Mouse (Mus musculus) cortical plate, adult 2 months (tissue): ENCODE results near the gene Cuedc1. TPM values are rescaled to one million over a fixed set of nuclear protein-coding genes. Genes with fewer than 3 reads are reported as not detected.

Experiments
- H3K27ac ChIP-seq: fragments of 200-500 bp; 2 replicates; pipeline ENCODE4 v1.5.1; 2012; ENCODE audit warnings: low read length, control low read depth, inconsistent platforms; ENCODE audit not compliant: insufficient read depth
- H3K4me1 ChIP-seq: fragments of 200-500 bp; 2 replicates; pipeline ENCODE4 v1.6.1; 2011; ENCODE audit warnings: low read length; ENCODE audit not compliant: control insufficient read depth, insufficient read depth
- H3K4me3 ChIP-seq: fragments of 200-500 bp; 2 replicates; pipeline ENCODE4 v1.5.1; 2011; ENCODE audit warnings: mild to moderate bottlenecking, low read length, control low read depth; ENCODE audit not compliant: insufficient read depth
- CTCF ChIP-seq: fragments of 200-500 bp; IDR thresholded peaks from 2 replicates; pipeline ENCODE4 v1.5.1; 2011; ENCODE audit warnings: mild to moderate bottlenecking, control low read depth, low read length; ENCODE audit not compliant: insufficient read depth; ENCODE audit errors: extremely low read depth
- POLR2A ChIP-seq: fragments of 200-500 bp; IDR thresholded peaks from 2 replicates; pipeline ENCODE4 v1.6.1; 2011; ENCODE audit warnings: mild to moderate bottlenecking, low read length, control low read depth; ENCODE audit not compliant: insufficient read depth; ENCODE audit errors: extremely low read depth
- polyA plus RNA-seq: library from polyadenylated mRNA; depleted of rRNA; stranded (reverse); fragments of >200 nt; gene quantifications from 2 replicates; pipeline ENCODE4 v1.2.3, GENCODE M21; 2012

Cuedc1 gene
- polyA plus RNA-seq, 1 experiment = 22.3 TPM

- Histone ChIP-seq H3K27ac (no peak overlapping the region), H3K4me3 (no peak overlapping the region), H3K4me1 (peaks cover 5% of the 10 kb centered on the region)
- TF ChIP-seq CTCF = no peak
- TF ChIP-seq POLR2A = no peak
These were observed 21.5 kb upstream of the Cuedc1 start for GRCm38 (mm10) chr11:88076394-88076793.

GRCm38 (mm10) chr11:88083699-88084098 is 14.2 kb upstream of the Cuedc1 start:
- TF ChIP-seq POLR2A = no peak
- TF ChIP-seq CTCF = no peak

GRCm38 (mm10) chr11:88086737-88087627 is 10.9 kb upstream of the Cuedc1 start:
- H3K27ac ChIP-seq = 0 out of 2 replicates have a peak overlapping the region, but pooled peaks have one; percentile 5
- TF ChIP-seq CTCF (no peak), POLR2A (peak; percentile 43; the same call in 1 of the 2 replicates)
- peak overlapping the region; percentile 27 for H3K4me3 ChIP-seq
- H3K4me1 ChIP-seq = no peaks in the 10 kb centered on the region

More at GRCm38 (mm10) chr11:88083699-88084098, 14.2 kb upstream of the Cuedc1 start:
- no peak overlapping the region for H3K4me3 ChIP-seq
- no peak overlapping the region for H3K27ac ChIP-seq
- H3K4me1 ChIP-seq = no peaks in the 10 kb centered on the region

GRCm38 (mm10) chr11:88089150-88089549 is 8.7 kb upstream of the Cuedc1 start:
- Histone ChIP-seq H3K4me1 (no peaks in the 10 kb centered on the region), H3K4me3 (no peak overlapping the region)
- TF ChIP-seq POLR2A (no peak), CTCF (no peak)

GRCm38 (mm10) chr11:88090293-88090692 is 7.6 kb upstream of the Cuedc1 start:
- no peak overlapping the region for H3K27ac ChIP-seq
- TF ChIP-seq CTCF (no peak), POLR2A (no peak)
- H3K4me1 ChIP-seq = no peaks in the 10 kb centered on the region

More at GRCm38 (mm10) chr11:88089150-88089549, 8.7 kb upstream of the Cuedc1 start:
- no peak overlapping the region for H3K27ac ChIP-seq

GRCm38 (mm10) chr11:88091949-88092348 is 5.9 kb upstream of the Cuedc1 start:
- Histone ChIP-seq H3K4me3 (no peak overlapping the region), H3K4me1 (no peaks in the 10 kb centered on the region)
- TF ChIP-seq POLR2A = no peak
- no peak for TF ChIP-seq CTCF

More at GRCm38 (mm10) chr11:88090293-88090692, 7.6 kb upstream of the Cuedc1 start:
- H3K4me3 ChIP-seq = no peak overlapping the region

GRCm38 (mm10) chr11:88097173-88097572 is 685 bp upstream of the Cuedc1 start:
- Histone ChIP-seq H3K27ac (no peak overlapping the region), H3K4me1 (no peaks in the 10 kb centered on the region), H3K4me3 (no peak overlapping the region)
- TF ChIP-seq CTCF = no peak
- 0 out of 2 replicates have a peak, but pooled peaks have one; percentile 9 for TF ChIP-seq POLR2A

More at GRCm38 (mm10) chr11:88091949-88092348, 5.9 kb upstream of the Cuedc1 start:
- no peak overlapping the region for H3K27ac ChIP-seq

- H3K27ac ChIP-seq = peak overlapping the region; percentile 40
- H3K4me1 ChIP-seq = no peaks in the 10 kb centered on the region
- H3K4me3 ChIP-seq = peak overlapping the region; percentile 46
- no peak for TF ChIP-seq CTCF
- no peak for TF ChIP-seq POLR2A
These were observed 1.1 kb downstream of the Cuedc1 start for GRCm38 (mm10) chr11:88098787-88099598.

GRCm38 (mm10) chr11:88099599-88100023 is 1.8 kb downstream of the Cuedc1 start:
- peak overlapping the region; percentile 46 for H3K4me3 ChIP-seq
- no peaks in the 10 kb centered on the region for H3K4me1 ChIP-seq
- peak overlapping the region; percentile 40 for H3K27ac ChIP-seq
- TF ChIP-seq CTCF = no peak
- peak; percentile 50; the same call in 1 of the 2 replicates for TF ChIP-seq POLR2A
